ENCODE assay signal across 8 mouse cellular contexts in the genomic region with DNA sequence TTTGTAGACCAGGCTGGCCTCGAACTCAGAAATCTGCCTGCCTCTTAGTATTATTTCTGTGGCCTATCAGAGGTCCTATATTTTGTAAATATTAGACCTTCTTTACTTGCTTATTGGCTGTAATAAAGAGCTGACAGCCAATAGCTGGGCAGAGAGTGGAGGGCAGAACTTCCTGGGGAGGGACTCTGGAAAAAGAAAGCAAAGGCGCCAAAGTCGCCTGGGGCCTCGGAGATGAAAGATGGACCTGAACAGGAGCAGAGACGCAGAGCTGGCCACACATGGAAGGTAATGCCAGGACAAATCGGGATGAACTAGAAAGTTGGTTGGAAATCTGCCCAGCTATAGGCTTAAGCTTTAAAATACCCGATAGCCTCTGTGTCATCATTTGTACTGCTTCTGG. TPM values are rescaled to one million over a fixed set of nuclear protein-coding genes. Genes with fewer than 3 reads are reported as not detected.
DNase-seq lines count a peak whose midpoint lies in the region; ATAC-seq and TF ChIP-seq lines count a peak whose summit lies in the region.

No protein-coding gene starts in this region.

- no peaks in the 10 kb centered on the region for H3K36me3 ChIP-seq in heart, embryonic 12.5 days
- no peaks in the 10 kb centered on the region for H3K36me3 ChIP-seq in lung, postnatal 0 days (ENCODE audit: insufficient read depth, low read length)
- H3K36me3 ChIP-seq in midbrain, embryonic 10.5 days: no peaks in the 10 kb centered on the region
- no peaks in the 10 kb centered on the region for H3K36me3 ChIP-seq in midbrain, embryonic 14.5 days (ENCODE audit: control insufficient read depth, insufficient read depth, low read length)

- H3K9ac ChIP-seq in heart, embryonic 12.5 days: no peak overlapping the region
- H3K9ac ChIP-seq in lung, postnatal 0 days (replicated peaks; ENCODE audit: low read depth): no peak overlapping the region
- no peak overlapping the region for H3K9ac ChIP-seq in midbrain, embryonic 14.5 days (replicated peaks; ENCODE audit: low read length)

- no peak overlapping the region for H3K27ac ChIP-seq in heart, embryonic 12.5 days (ENCODE audit: poor library complexity, severe bottlenecking)
- no peak overlapping the region for H3K27ac ChIP-seq in lung, postnatal 0 days (ENCODE audit: low read length)
- H3K27ac ChIP-seq in midbrain, embryonic 10.5 days (replicated peaks): no peak overlapping the region
- no peak overlapping the region for H3K27ac ChIP-seq in midbrain, embryonic 14.5 days (replicated peaks; ENCODE audit: low read depth, low read length)

- no peak overlapping the region for H3K4me3 ChIP-seq in heart, embryonic 12.5 days
- H3K4me3 ChIP-seq in lung, postnatal 0 days (ENCODE audit: low read depth, low read length): no peak overlapping the region
- no peak overlapping the region for H3K4me3 ChIP-seq in midbrain, embryonic 10.5 days
- H3K4me3 ChIP-seq in midbrain, embryonic 14.5 days (replicated peaks; ENCODE audit: low read depth, low read length): no peak overlapping the region

- DNase-seq in heart, adult 18-20 months: peak; percentile 8 to 38
- peak; percentile 13 for DNase-seq in lung, postnatal 0 days (ENCODE audit: low spot score)
- DNase-seq in thymus, adult 18-20 months: peak; percentile 27 to 48
- no peak for DNase-seq in embryo, embryonic 10.5 days (ENCODE audit: low spot score)
- no peak for DNase-seq in midbrain, embryonic 10.5 days (ENCODE audit: low spot score)
- DNase-seq in midbrain, embryonic 14.5 days: no peak

- no peak overlapping the region for H3K4me2 ChIP-seq in heart, embryonic 12.5 days
- H3K4me2 ChIP-seq in lung, postnatal 0 days (replicated peaks; ENCODE audit: low read depth, low read length): no peak overlapping the region; the same call in 1 of the 2 replicates
- H3K4me2 ChIP-seq in midbrain, embryonic 14.5 days (ENCODE audit: low read length): no peak overlapping the region

- TF ChIP-seq CTCF in lung, postnatal 0 days (IDR thresholded peaks at IDR 0.05): no peak

- H3K27me3 ChIP-seq in heart, embryonic 12.5 days (replicated peaks): no peaks in the 10 kb centered on the region
- no peaks in the 10 kb centered on the region for H3K27me3 ChIP-seq in lung, postnatal 0 days (replicated peaks; ENCODE audit: insufficient read depth, low read length)
- no peaks in the 10 kb centered on the region for H3K27me3 ChIP-seq in midbrain, embryonic 10.5 days (ENCODE audit: low read depth, poor library complexity, severe bottlenecking)
- H3K27me3 ChIP-seq in midbrain, embryonic 14.5 days (ENCODE audit: control insufficient read depth, insufficient read depth, low read length): no peaks in the 10 kb centered on the region

- 72% methylated on average over 7 of the region's 7 CpGs for WGBS in heart, embryonic 12.5 days
- 76% methylated on average over 7 of the region's 7 CpGs for WGBS in lung, postnatal 0 days
- WGBS in midbrain, embryonic 10.5 days: 82% methylated on average over 7 of the region's 7 CpGs
- 87% methylated on average over 7 of the region's 7 CpGs for WGBS in midbrain, embryonic 14.5 days

- H3K9me3 ChIP-seq in heart, embryonic 12.5 days (replicated peaks): no peaks in the 10 kb centered on the region
- H3K9me3 ChIP-seq in lung, postnatal 0 days (ENCODE audit: low read length): no peaks in the 10 kb centered on the region
- H3K9me3 ChIP-seq in midbrain, embryonic 10.5 days (replicated peaks): no peaks in the 10 kb centered on the region
- no peaks in the 10 kb centered on the region for H3K9me3 ChIP-seq in midbrain, embryonic 14.5 days (ENCODE audit: control insufficient read depth, low read length)

- no peak for TF ChIP-seq EP300 in lung, postnatal 0 days (IDR thresholded peaks at IDR 0.05)

- no peak for ATAC-seq in heart, embryonic 12.5 days (ENCODE audit: insufficient number of reproducible peaks, low FRiP score)
- ATAC-seq in erythroid progenitor cell, adult 5-6 weeks (replicated peaks; ENCODE audit: low FRiP score, poor library complexity, severe bottlenecking): peak; percentile 78
- ATAC-seq in lung, postnatal 0 days: no peak
- ATAC-seq in midbrain, embryonic 14.5 days (ENCODE audit: low FRiP score, low TSS enrichment): no peak

- H3K4me1 ChIP-seq in heart, embryonic 12.5 days (replicated peaks): no peaks in the 10 kb centered on the region
- no peaks in the 10 kb centered on the region for H3K4me1 ChIP-seq in lung, postnatal 0 days (ENCODE audit: insufficient read depth, low read depth, low read length)
- no peaks in the 10 kb centered on the region for H3K4me1 ChIP-seq in midbrain, embryonic 10.5 days
- H3K4me1 ChIP-seq in midbrain, embryonic 14.5 days (ENCODE audit: control insufficient read depth, insufficient read depth, low read length): no peaks in the 10 kb centered on the region

RNA-seq across cellular contexts. Expression of gene Slfn3, which starts 32.2 kb away (rescaled TPM):
- total RNA-seq in heart, adult 18-20 months (2021): 1 to 10 TPM; 2.0 to 2.1 TPM
- polyA plus RNA-seq in heart, embryonic 12.5 days (2016; fragmentation: Nextera tagmentation; extraction: Ambion mirVana): 1.1 and 1.2 TPM in 2 replicates
- total RNA-seq in erythroid progenitor cell, adult 5-6 weeks (2015; ENCODE audit: low replicate concordance): 5.0 and 19.3 TPM in 2 replicates
- total RNA-seq in erythroid progenitor cell, adult 5-6 weeks (2017; ENCODE audit: low replicate concordance): 12.3 and 35.9 TPM in 2 replicates
- 1.4 and 1.5 TPM in 2 replicates for polyA plus RNA-seq in lung, postnatal 0 days (2015; fragmentation: Nextera tagmentation; extraction: Ambion mirVana)
- 0.33 and 0.41 TPM in 2 replicates for polyA plus RNA-seq in midbrain, embryonic 10.5 days (2016; fragmentation: Nextera tagmentation; extraction: Ambion mirVana)
- 0.19 and 0.38 TPM in 2 replicates for polyA plus RNA-seq in midbrain, embryonic 14.5 days (2014; fragmentation: Nextera tagmentation; extraction: Ambion mirVana)

RNA-seq across cellular contexts. Expression of gene Slfn4, which starts 48.4 kb away (rescaled TPM):
- under 1 TPM; 0.08 to 0.10 TPM for total RNA-seq in heart, adult 18-20 months (2021)
- not detected in 2 replicates for polyA plus RNA-seq in heart, embryonic 12.5 days (2016; fragmentation: Nextera tagmentation; extraction: Ambion mirVana)
- 21.3 and 75.9 TPM in 2 replicates for total RNA-seq in erythroid progenitor cell, adult 5-6 weeks (2015; ENCODE audit: low replicate concordance)
- 4.2 and 12.1 TPM in 2 replicates for total RNA-seq in erythroid progenitor cell, adult 5-6 weeks (2017; ENCODE audit: low replicate concordance)
- 0.44 and 0.71 TPM in 2 replicates for polyA plus RNA-seq in lung, postnatal 0 days (2015; fragmentation: Nextera tagmentation; extraction: Ambion mirVana)
- not detected in 2 replicates for polyA plus RNA-seq in midbrain, embryonic 10.5 days (2016; fragmentation: Nextera tagmentation; extraction: Ambion mirVana)
- polyA plus RNA-seq in midbrain, embryonic 14.5 days (2014; fragmentation: Nextera tagmentation; extraction: Ambion mirVana): 0.05 and 0.20 TPM in 2 replicates

Comparison
In these comparisons a context has a peak if more than half of its experiments do, and no peak if none do; other contexts are left out.
1. DNase-seq: peak in heart, adult 18-20 months (2 of 2), lung, postnatal 0 days (single experiment) and thymus, adult 18-20 months (2 of 2); none in embryo, embryonic 10.5 days (single experiment), midbrain, embryonic 10.5 days (single experiment) and midbrain, embryonic 14.5 days (single experiment).